Mouse (Mus musculus): ENCODE measurements around the gene 4931406P16Rik. TPM values are rescaled to one million over a fixed set of nuclear protein-coding genes. Genes with fewer than 3 reads are reported as not detected.

Gene 4931406P16Rik
- polyA plus RNA-seq, 1 experiment from 2014 or later: 37.8 TPM

DNA sequence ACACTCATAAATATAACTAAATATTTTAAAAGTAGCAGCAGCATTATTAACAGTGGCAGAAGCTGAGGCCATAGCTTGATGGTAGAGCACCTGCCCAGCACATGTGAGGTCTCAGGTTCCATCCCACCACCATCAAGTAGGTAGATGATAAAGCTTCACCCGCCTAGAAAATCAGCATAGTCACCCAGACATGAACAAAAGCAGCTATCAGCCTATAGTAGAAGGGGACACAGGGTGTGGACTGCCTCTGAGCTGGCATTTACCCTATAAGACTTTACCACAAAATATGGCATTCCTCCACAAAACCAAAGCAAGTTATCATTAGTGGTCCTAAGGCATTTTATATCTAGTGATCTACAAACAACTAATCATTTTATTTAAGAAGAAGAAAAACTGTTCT lies 10.7 kb downstream of the 4931406P16Rik start:
- H3K4me1 ChIP-seq (replicated peaks; ENCODE audit: control insufficient read depth, insufficient read depth, low read length): peaks cover 9% of the 10 kb centered on the region; the same call in 1 of the 2 replicates
- no peak overlapping the region for H3K9ac ChIP-seq (ENCODE audit: low read length)
- H3K4me2 ChIP-seq (ENCODE audit: low read length): no peak overlapping the region
- H3K9me3 ChIP-seq (ENCODE audit: control insufficient read depth, low read length): no peaks in the 10 kb centered on the region
- WGBS: 82% methylated on average over 1 of the region's 1 CpGs
- DNase-seq (ENCODE audit: low spot score) (no peak), ATAC-seq (replicated peaks; ENCODE audit: low FRiP score, low TSS enrichment, low read depth) (no peak)
- no peak overlapping the region for H3K27ac ChIP-seq (ENCODE audit: low read depth)
- no peak overlapping the region for H3K4me3 ChIP-seq (ENCODE audit: low read depth, low read length)
- H3K27me3 ChIP-seq (replicated peaks; ENCODE audit: control insufficient read depth, insufficient read depth, low read length): no peaks in the 10 kb centered on the region
- H3K36me3 ChIP-seq (ENCODE audit: control insufficient read depth, insufficient read depth, low read length): 0 out of 2 replicates have a peak, but pooled peaks cover 5% of the 10 kb centered on the region

DNA sequence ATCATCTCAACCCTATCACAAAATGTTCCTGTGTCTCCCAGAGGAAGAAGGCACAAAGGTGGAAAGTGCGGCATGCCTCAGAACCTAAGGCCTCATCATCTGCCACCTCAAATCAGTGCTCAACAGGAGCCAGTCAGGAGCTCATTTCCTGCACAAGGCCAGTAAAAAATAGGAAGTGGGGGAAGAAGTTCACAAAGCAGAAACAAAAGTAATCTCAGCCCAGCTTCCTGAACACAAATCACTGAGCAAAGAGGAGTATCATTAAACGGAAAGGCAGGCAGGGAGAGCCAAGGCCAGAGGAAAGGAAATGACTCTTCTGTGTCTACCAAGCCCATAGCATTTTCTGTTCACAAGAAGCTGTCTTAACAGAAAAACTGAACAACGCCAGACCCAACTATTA lies 11.4 kb downstream of the 4931406P16Rik start:
- no peak overlapping the region for H3K4me2 ChIP-seq (ENCODE audit: low read length)
- ATAC-seq (replicated peaks; ENCODE audit: low FRiP score, low TSS enrichment, low read depth): no peak

GRCm38 (mm10) chr7:34298818-34299217 lies 14.5 kb downstream of the 4931406P16Rik start:
- H3K36me3 ChIP-seq (ENCODE audit: control insufficient read depth, insufficient read depth, low read length): 0 out of 2 replicates have a peak, but pooled peaks cover 5% of the 10 kb centered on the region
- H3K4me2 ChIP-seq (ENCODE audit: low read length): no peak overlapping the region
- DNase-seq (ENCODE audit: low spot score) (no peak), ATAC-seq (replicated peaks; ENCODE audit: low FRiP score, low TSS enrichment, low read depth) (no peak)
- 95% methylated on average over 2 of the region's 2 CpGs for WGBS
- no peaks in the 10 kb centered on the region for H3K27me3 ChIP-seq (replicated peaks; ENCODE audit: control insufficient read depth, insufficient read depth, low read length)
- H3K4me1 ChIP-seq (replicated peaks; ENCODE audit: control insufficient read depth, insufficient read depth, low read length): peaks cover 6% of the 10 kb centered on the region; the same call in 1 of the 2 replicates
- no peak overlapping the region for H3K4me3 ChIP-seq (ENCODE audit: low read depth, low read length)
- H3K27ac ChIP-seq (ENCODE audit: low read depth): no peak overlapping the region
- H3K9me3 ChIP-seq (ENCODE audit: control insufficient read depth, low read length): no peaks in the 10 kb centered on the region
- H3K9ac ChIP-seq (ENCODE audit: low read length): no peak overlapping the region

More for the DNA sequence above, 11.4 kb downstream of the 4931406P16Rik start:
- Histone ChIP-seq H3K27ac (ENCODE audit: low read depth) (no peak overlapping the region; the same call in 1 of the 2 replicates), H3K27me3 (replicated peaks; ENCODE audit: control insufficient read depth, insufficient read depth, low read length) (no peaks in the 10 kb centered on the region), H3K4me1 (replicated peaks; ENCODE audit: control insufficient read depth, insufficient read depth, low read length) (peaks cover 9% of the 10 kb centered on the region; the same call in 1 of the 2 replicates), H3K9me3 (ENCODE audit: control insufficient read depth, low read length) (no peaks in the 10 kb centered on the region), H3K36me3 (ENCODE audit: control insufficient read depth, insufficient read depth, low read length) (0 out of 2 replicates have a peak, but pooled peaks cover 5% of the 10 kb centered on the region), H3K4me3 (ENCODE audit: low read depth, low read length) (no peak overlapping the region), H3K9ac (ENCODE audit: low read length) (no peak overlapping the region)
- DNase-seq (ENCODE audit: low spot score): no peak
- 74% methylated on average over 3 of the region's 3 CpGs for WGBS

DNA sequence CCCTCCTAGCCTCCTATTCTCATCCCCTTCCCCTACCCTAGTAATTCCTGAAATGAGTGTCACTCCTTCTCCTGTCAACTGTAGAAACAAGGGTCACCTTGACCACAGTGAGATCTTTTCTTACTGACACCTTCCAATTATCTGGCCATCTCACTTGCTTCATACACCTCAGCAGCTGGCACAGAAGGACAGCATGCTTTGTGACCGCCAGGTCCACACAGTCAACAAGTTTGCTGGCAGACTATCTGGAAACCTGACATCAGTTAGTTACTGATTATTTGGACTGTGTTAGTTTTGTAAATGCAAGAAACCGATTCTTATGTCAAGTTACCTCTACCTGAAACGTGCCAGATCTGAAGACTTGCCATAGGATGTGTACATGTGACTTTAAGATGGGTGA lies 17.2 kb downstream of the 4931406P16Rik start:
- Histone ChIP-seq H3K4me1 (replicated peaks; ENCODE audit: control insufficient read depth, insufficient read depth, low read length) (peaks cover 6% of the 10 kb centered on the region; the same call in 1 of the 2 replicates), H3K9ac (ENCODE audit: low read length) (no peak overlapping the region), H3K4me3 (ENCODE audit: low read depth, low read length) (no peak overlapping the region), H3K4me2 (ENCODE audit: low read length) (no peak overlapping the region), H3K27me3 (replicated peaks; ENCODE audit: control insufficient read depth, insufficient read depth, low read length) (no peaks in the 10 kb centered on the region), H3K27ac (ENCODE audit: low read depth) (no peak overlapping the region), H3K9me3 (ENCODE audit: control insufficient read depth, low read length) (no peaks in the 10 kb centered on the region), H3K36me3 (ENCODE audit: control insufficient read depth, insufficient read depth, low read length) (no peaks in the 10 kb centered on the region)
- ATAC-seq (replicated peaks; ENCODE audit: low FRiP score, low TSS enrichment, low read depth) (no peak), DNase-seq (ENCODE audit: low spot score) (no peak)
- 94% methylated on average over 3 of the region's 3 CpGs for WGBS

- no peak overlapping the region for H3K9ac ChIP-seq (ENCODE audit: low read length)
- 87% methylated on average over 2 of the region's 2 CpGs for WGBS
- no peak overlapping the region for H3K4me3 ChIP-seq (ENCODE audit: low read depth, low read length)
- no peaks in the 10 kb centered on the region for H3K9me3 ChIP-seq (ENCODE audit: control insufficient read depth, low read length)
- H3K4me2 ChIP-seq (ENCODE audit: low read length): no peak overlapping the region
- H3K27me3 ChIP-seq (replicated peaks; ENCODE audit: control insufficient read depth, insufficient read depth, low read length): no peaks in the 10 kb centered on the region
- no peak for ATAC-seq (replicated peaks; ENCODE audit: low FRiP score, low TSS enrichment, low read depth)
- no peaks in the 10 kb centered on the region for H3K4me1 ChIP-seq (replicated peaks; ENCODE audit: control insufficient read depth, insufficient read depth, low read length)
- H3K36me3 ChIP-seq (ENCODE audit: control insufficient read depth, insufficient read depth, low read length): no peaks in the 10 kb centered on the region
- no peak for DNase-seq (ENCODE audit: low spot score)
- H3K27ac ChIP-seq (ENCODE audit: low read depth): no peak overlapping the region
Observed at GRCm38 (mm10) chr7:34292633-34293032, 20.7 kb downstream of the 4931406P16Rik start.

DNA sequence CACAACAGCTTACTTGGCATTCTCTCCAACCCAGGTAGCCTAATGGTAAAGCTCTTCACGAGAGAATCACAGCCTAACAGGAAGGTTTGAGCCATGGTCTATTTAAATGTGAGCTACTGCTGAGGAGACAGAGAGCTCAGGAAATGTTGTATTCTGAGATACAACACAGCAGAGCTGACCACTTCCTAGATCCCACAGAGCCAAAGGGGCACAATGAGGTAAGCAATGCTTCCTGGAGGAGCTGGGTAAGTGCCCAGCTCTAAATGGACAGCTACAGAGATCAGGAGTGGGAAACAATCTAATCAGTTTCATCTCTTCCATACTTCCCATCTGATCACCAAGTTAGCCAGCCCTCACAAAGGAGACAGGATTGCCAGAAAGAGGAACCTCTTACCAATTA lies 22.1 kb downstream of the 4931406P16Rik start:
- no peak for DNase-seq (ENCODE audit: low spot score)
- Histone ChIP-seq H3K4me2 (ENCODE audit: low read length) (no peak overlapping the region), H3K27ac (ENCODE audit: low read depth) (no peak overlapping the region), H3K36me3 (ENCODE audit: control insufficient read depth, insufficient read depth, low read length) (no peaks in the 10 kb centered on the region), H3K9me3 (ENCODE audit: control insufficient read depth, low read length) (no peaks in the 10 kb centered on the region), H3K9ac (ENCODE audit: low read length) (no peak overlapping the region), H3K4me3 (ENCODE audit: low read depth, low read length) (no peak overlapping the region), H3K4me1 (replicated peaks; ENCODE audit: control insufficient read depth, insufficient read depth, low read length) (no peaks in the 10 kb centered on the region), H3K27me3 (replicated peaks; ENCODE audit: control insufficient read depth, insufficient read depth, low read length) (no peaks in the 10 kb centered on the region)
- no peak for ATAC-seq (replicated peaks; ENCODE audit: low FRiP score, low TSS enrichment, low read depth)
- 58% methylated on average over 1 of the region's 1 CpGs for WGBS

DNA sequence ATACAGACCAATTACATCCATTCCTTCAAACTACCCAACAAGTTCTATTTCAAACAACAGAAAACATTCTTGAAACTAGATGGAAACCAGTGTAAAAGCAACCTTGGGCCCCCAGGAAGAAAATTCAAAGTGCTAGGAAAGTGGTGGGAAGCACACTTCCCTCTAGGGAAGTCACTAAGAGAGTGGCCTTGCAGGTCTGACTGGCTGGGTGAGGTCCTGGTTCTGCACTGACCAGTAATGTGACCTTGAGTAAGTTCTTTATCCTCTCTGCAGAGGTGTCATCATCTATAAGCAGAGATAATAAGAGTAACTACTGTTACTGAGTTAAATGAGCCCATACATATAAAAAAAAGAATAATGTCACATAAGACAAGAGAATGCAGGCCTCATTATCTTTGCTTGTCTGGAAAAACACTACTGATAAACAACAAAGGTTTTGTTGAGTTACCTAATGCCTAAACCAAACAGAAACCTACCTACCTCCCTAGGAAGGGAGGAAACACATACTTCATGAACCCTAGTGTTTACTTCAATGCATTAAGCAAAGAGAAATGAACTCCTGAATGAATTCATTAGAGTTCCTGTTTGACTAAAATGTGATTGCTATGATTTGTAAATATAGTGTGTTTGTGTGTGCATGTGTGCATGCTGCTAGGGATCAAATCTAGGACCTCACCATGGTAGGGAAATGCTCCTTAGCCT lies 22.8 kb downstream of the 4931406P16Rik start:
- Histone ChIP-seq H3K27me3 (replicated peaks; ENCODE audit: control insufficient read depth, insufficient read depth, low read length) (no peaks in the 10 kb centered on the region), H3K4me1 (replicated peaks; ENCODE audit: control insufficient read depth, insufficient read depth, low read length) (no peaks in the 10 kb centered on the region), H3K9me3 (ENCODE audit: control insufficient read depth, low read length) (no peaks in the 10 kb centered on the region), H3K4me3 (ENCODE audit: low read depth, low read length) (no peak overlapping the region), H3K36me3 (ENCODE audit: control insufficient read depth, insufficient read depth, low read length) (0 out of 2 replicates have a peak, but pooled peaks cover 3% of the 10 kb centered on the region), H3K9ac (ENCODE audit: low read length) (no peak overlapping the region), H3K4me2 (ENCODE audit: low read length) (no peak overlapping the region), H3K27ac (ENCODE audit: low read depth) (no peak overlapping the region)
- ATAC-seq (replicated peaks; ENCODE audit: low FRiP score, low TSS enrichment, low read depth) (no peak), DNase-seq (ENCODE audit: low spot score) (no peak)

DNA sequence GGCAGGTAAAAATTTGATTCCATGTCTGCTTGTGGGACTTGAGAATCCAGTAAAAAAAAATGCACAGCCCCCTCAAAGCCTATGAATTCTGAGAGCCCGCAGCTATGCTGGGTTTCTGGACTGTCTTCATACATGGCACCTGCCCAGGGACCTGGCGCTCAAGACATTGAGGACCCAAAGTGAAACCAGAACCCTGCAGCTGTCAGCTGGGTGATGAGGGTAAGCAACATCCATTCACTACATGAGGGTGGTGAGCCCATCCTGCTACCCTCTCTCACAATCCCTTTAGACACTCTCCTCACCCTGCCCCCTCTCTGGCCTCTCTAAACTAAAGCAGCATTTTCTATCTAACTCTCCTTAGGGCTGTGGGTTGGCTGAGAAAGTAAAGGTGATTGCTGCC lies 35.7 kb downstream of the 4931406P16Rik start:
- DNase-seq (ENCODE audit: low spot score): no peak

DNA sequence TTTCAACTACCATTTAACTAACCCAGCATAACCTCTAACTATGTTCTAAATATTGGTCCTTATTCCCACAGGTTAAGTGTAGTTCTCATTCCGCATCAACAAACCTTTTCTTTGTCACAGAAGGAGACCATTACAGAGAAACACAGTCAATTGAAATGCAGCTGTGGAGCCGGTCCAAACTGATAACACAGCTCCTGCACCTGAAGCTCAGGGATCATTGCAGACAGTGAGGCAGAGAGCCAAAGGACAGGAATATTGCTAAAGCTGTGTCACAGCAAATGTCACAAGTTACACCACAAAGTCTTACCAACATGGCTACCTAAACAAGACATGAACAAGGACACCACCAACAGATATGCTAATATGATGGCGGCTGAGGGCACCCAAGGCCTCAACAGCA lies 37.3 kb downstream of the 4931406P16Rik start:
- Histone ChIP-seq H3K4me3 (ENCODE audit: low read depth, low read length) (no peak overlapping the region), H3K27ac (ENCODE audit: low read depth) (no peak overlapping the region), H3K36me3 (ENCODE audit: control insufficient read depth, insufficient read depth, low read length) (0 out of 2 replicates have a peak, but pooled peaks cover 3% of the 10 kb centered on the region), H3K9ac (ENCODE audit: low read length) (no peak overlapping the region), H3K4me2 (ENCODE audit: low read length) (no peak overlapping the region), H3K4me1 (replicated peaks; ENCODE audit: control insufficient read depth, insufficient read depth, low read length) (no peaks in the 10 kb centered on the region), H3K27me3 (replicated peaks; ENCODE audit: control insufficient read depth, insufficient read depth, low read length) (no peaks in the 10 kb centered on the region), H3K9me3 (ENCODE audit: control insufficient read depth, low read length) (no peaks in the 10 kb centered on the region)
- DNase-seq (ENCODE audit: low spot score) (no peak), ATAC-seq (replicated peaks; ENCODE audit: low FRiP score, low TSS enrichment, low read depth) (no peak)
- WGBS: 96% methylated on average over 3 of the region's 3 CpGs

More for the DNA sequence above, 35.7 kb downstream of the 4931406P16Rik start:
- 98% methylated on average over 2 of the region's 2 CpGs for WGBS
- Histone ChIP-seq H3K9me3 (ENCODE audit: control insufficient read depth, low read length) (no peaks in the 10 kb centered on the region), H3K27ac (ENCODE audit: low read depth) (no peak overlapping the region), H3K4me1 (replicated peaks; ENCODE audit: control insufficient read depth, insufficient read depth, low read length) (no peaks in the 10 kb centered on the region), H3K4me2 (ENCODE audit: low read length) (no peak overlapping the region), H3K4me3 (ENCODE audit: low read depth, low read length) (no peak overlapping the region), H3K36me3 (ENCODE audit: control insufficient read depth, insufficient read depth, low read length) (0 out of 2 replicates have a peak, but pooled peaks cover 3% of the 10 kb centered on the region), H3K27me3 (replicated peaks; ENCODE audit: control insufficient read depth, insufficient read depth, low read length) (no peaks in the 10 kb centered on the region), H3K9ac (ENCODE audit: low read length) (no peak overlapping the region)
- ATAC-seq (replicated peaks; ENCODE audit: low FRiP score, low TSS enrichment, low read depth): no peak

Measured in intestine, embryonic 14.5 days (tissue).